Comparison of ENCODE assay signal across 8 mouse cellular contexts in genomic region chr1:64531548-64531947, GRCm38 (mm10). TPM values are rescaled to one million over a fixed set of nuclear protein-coding genes. Genes with fewer than 3 reads are reported as not detected.
DNase-seq lines count a peak whose midpoint lies in the region; ATAC-seq lines count a peak whose summit lies in the region.

No protein-coding gene starts in this region.

- peaks cover 4% of the 10 kb centered on the region; the same call in 1 of the 2 replicates for H3K36me3 ChIP-seq in kidney, embryonic 15.5 days
- no peaks in the 10 kb centered on the region for H3K36me3 ChIP-seq in hindbrain, embryonic 14.5 days (replicated peaks; ENCODE audit: control insufficient read depth, insufficient read depth)
- H3K36me3 ChIP-seq in midbrain, embryonic 15.5 days (replicated peaks): no peaks in the 10 kb centered on the region

- peak overlapping the region; percentile 84 for H3K4me3 ChIP-seq in kidney, embryonic 15.5 days (replicated peaks)
- peak overlapping the region; percentile 75 for H3K4me3 ChIP-seq in hindbrain, embryonic 14.5 days (replicated peaks; ENCODE audit: low read length)
- H3K4me3 ChIP-seq in midbrain, embryonic 15.5 days: peak overlapping the region; percentile 79

- no peak for ATAC-seq in kidney, embryonic 15.5 days (replicated peaks; ENCODE audit: low FRiP score)
- no peak for ATAC-seq in hindbrain, embryonic 14.5 days (ENCODE audit: low FRiP score)
- ATAC-seq in midbrain, embryonic 15.5 days (replicated peaks): no peak
- no peak for ATAC-seq in erythroid progenitor cell, adult 5-6 weeks (replicated peaks; ENCODE audit: low FRiP score, poor library complexity, severe bottlenecking)

- no peak for DNase-seq in kidney, postnatal 10 days
- peak; percentile 25 for DNase-seq in c-Kit-positive CD71-positive TER-119-negative erythroid progenitor cells, embryonic 14.5 days (ENCODE audit: low read depth)
- DNase-seq in hindbrain, embryonic 14.5 days (ENCODE audit: low spot score): no peak
- no peak for DNase-seq in right cerebral cortex, adult 2 months (ENCODE audit: low spot score in 2 of 2)
- no peak for DNase-seq in layer of hippocampus, adult 8-10 months (ENCODE audit: low spot score in 2 of 2)

- peak overlapping the region; percentile 97 for H3K9ac ChIP-seq in kidney, embryonic 15.5 days
- peak overlapping the region; percentile 97 for H3K9ac ChIP-seq in hindbrain, embryonic 14.5 days
- H3K9ac ChIP-seq in midbrain, embryonic 15.5 days: peak overlapping the region; percentile 90

- WGBS in kidney, embryonic 15.5 days: 11% methylated on average over 7 of the region's 7 CpGs
- 28% methylated on average over 7 of the region's 7 CpGs for WGBS in hindbrain, embryonic 14.5 days
- 20% methylated on average over 7 of the region's 7 CpGs for WGBS in midbrain, embryonic 15.5 days

- H3K9me3 ChIP-seq in kidney, embryonic 15.5 days (replicated peaks): 0 out of 2 replicates have a peak, but pooled peaks cover 2% of the 10 kb centered on the region
- H3K9me3 ChIP-seq in hindbrain, embryonic 14.5 days (ENCODE audit: control insufficient read depth, low read length): no peaks in the 10 kb centered on the region
- no peaks in the 10 kb centered on the region for H3K9me3 ChIP-seq in midbrain, embryonic 15.5 days

- H3K4me1 ChIP-seq in kidney, embryonic 15.5 days: peaks cover 27% of the 10 kb centered on the region
- peaks cover 33% of the 10 kb centered on the region for H3K4me1 ChIP-seq in hindbrain, embryonic 14.5 days (replicated peaks; ENCODE audit: control insufficient read depth, insufficient read depth, low read length)
- peaks cover 34% of the 10 kb centered on the region for H3K4me1 ChIP-seq in midbrain, embryonic 15.5 days

- no peaks in the 10 kb centered on the region for H3K27me3 ChIP-seq in kidney, embryonic 15.5 days
- H3K27me3 ChIP-seq in hindbrain, embryonic 14.5 days (ENCODE audit: control insufficient read depth, insufficient read depth, low read length): no peaks in the 10 kb centered on the region
- no peaks in the 10 kb centered on the region for H3K27me3 ChIP-seq in midbrain, embryonic 15.5 days (replicated peaks)

- H3K27ac ChIP-seq in kidney, embryonic 15.5 days: peak overlapping the region; percentile 100; the same call in 1 of the 2 replicates
- H3K27ac ChIP-seq in hindbrain, embryonic 14.5 days: peak overlapping the region; percentile 100
- H3K27ac ChIP-seq in midbrain, embryonic 15.5 days: peak overlapping the region; percentile 100; the same call in 1 of the 2 replicates

- H3K4me2 ChIP-seq in kidney, embryonic 15.5 days: peak overlapping the region; percentile 89
- H3K4me2 ChIP-seq in hindbrain, embryonic 14.5 days (replicated peaks): peak overlapping the region; percentile 95
- H3K4me2 ChIP-seq in midbrain, embryonic 15.5 days: peak overlapping the region; percentile 67

RNA-seq across cellular contexts. Expression of gene Creb1, which starts 0.9 kb away (rescaled TPM):
- 33.3 and 36.1 TPM in 2 replicates for polyA plus RNA-seq in kidney, embryonic 15.5 days (2015; fragmentation: Nextera tagmentation; extraction: Ambion mirVana)
- polyA plus RNA-seq in hindbrain, embryonic 14.5 days (2014; fragmentation: Nextera tagmentation; extraction: Ambion mirVana): 40.8 and 47.6 TPM in 2 replicates
- 37.4 and 39.1 TPM in 2 replicates for polyA plus RNA-seq in midbrain, embryonic 15.5 days (2015; fragmentation: Nextera tagmentation; extraction: Ambion mirVana)
- total RNA-seq in erythroid progenitor cell, adult 5-6 weeks (2015; ENCODE audit: low replicate concordance): 50.8 and 57.8 TPM in 2 replicates
- total RNA-seq in erythroid progenitor cell, adult 5-6 weeks (2017; ENCODE audit: low replicate concordance): 48.3 and 61.4 TPM in 2 replicates
- 10 to 100 TPM; 44.9 to 54.2 (median 51.6) TPM for total RNA-seq in layer of hippocampus, adult 8-10 months (2022)
